Mouse (Mus musculus): Measurements from ENCODE around the gene Actr1b. TPM values are rescaled to one million over a fixed set of nuclear protein-coding genes. Genes with fewer than 3 reads are reported as not detected.
"Not testable (repeated sequence)": the region's sequence is repeated elsewhere in the genome, so short reads cannot be mapped to it uniquely, and the experiment has no call there.

Gene Actr1b
- polyA plus RNA-seq, 1 experiment from 2014 or later, result 91.3 TPM

DNA sequence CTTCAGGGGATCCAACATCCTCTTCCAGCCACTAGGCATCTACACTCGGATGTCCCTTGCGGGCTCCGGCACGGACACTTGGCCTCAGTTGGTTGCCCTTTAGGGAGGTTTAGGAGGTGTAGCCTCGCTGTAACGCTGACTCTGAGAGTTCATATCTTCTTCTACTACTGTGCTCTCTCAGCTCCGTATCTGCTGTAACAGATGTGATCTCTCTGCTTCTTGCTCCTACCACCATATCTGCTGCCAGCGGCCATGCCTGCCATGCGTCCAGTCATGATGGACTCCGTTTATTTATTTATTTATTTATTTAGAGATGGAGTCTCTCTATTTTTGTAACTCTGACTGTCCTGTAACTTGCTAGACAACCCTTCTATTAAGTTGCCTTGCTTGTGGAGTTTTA, 43.0 kb downstream of the Actr1b start:
- no peak overlapping the region for H3K4me3 ChIP-seq (ENCODE audit: low read depth, low read length)
- no peaks in the 10 kb centered on the region for H3K27me3 ChIP-seq (ENCODE audit: control insufficient read depth, insufficient read depth, low read length)
- H3K27ac ChIP-seq (ENCODE audit: low read length), result no peak overlapping the region
- H3K9me3 ChIP-seq (ENCODE audit: control insufficient read depth, low read depth, low read length), result no peaks in the 10 kb centered on the region
- H3K36me3 ChIP-seq (ENCODE audit: control insufficient read depth, insufficient read depth, low read length), result no peaks in the 10 kb centered on the region
- no peak overlapping the region for H3K9ac ChIP-seq (replicated peaks; ENCODE audit: low read depth, low read length)
- H3K4me2 ChIP-seq (replicated peaks; ENCODE audit: low read depth, low read length), result no peak overlapping the region
- no peaks in the 10 kb centered on the region for H3K4me1 ChIP-seq (ENCODE audit: control insufficient read depth, insufficient read depth, low read length)
- ATAC-seq (ENCODE audit: insufficient number of reproducible peaks, insufficient read depth, low FRiP score, low read depth), result no peak
- WGBS, result 90% methylated on average over 10 of the region's 10 CpGs

DNA sequence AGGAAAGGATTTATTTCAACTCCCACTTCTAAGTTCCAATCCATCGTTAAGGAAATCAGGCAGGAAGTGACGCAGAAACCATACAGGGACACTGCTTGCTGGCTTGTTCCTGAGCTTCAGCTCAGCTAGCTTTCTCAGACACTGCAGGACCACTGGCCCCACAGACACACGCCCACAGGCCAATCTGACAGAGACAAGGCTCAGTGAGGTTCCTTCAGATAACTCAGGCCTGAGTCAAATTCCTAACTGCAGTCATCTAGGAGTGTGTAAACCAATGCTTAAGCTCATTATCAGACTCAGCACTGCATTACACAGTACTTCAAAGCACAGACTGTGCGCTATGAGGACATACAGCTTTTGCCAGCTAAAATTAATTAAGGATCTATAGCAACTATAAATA, 44.0 kb downstream of the Actr1b start:
- Histone ChIP-seq H3K27me3 (ENCODE audit: control insufficient read depth, insufficient read depth, low read length) (no peaks in the 10 kb centered on the region), H3K27ac (ENCODE audit: low read length) (no peak overlapping the region), H3K4me1 (ENCODE audit: control insufficient read depth, insufficient read depth, low read length) (0 out of 2 replicates have a peak, but pooled peaks cover 2% of the 10 kb centered on the region), H3K9ac (replicated peaks; ENCODE audit: low read depth, low read length) (no peak overlapping the region), H3K4me3 (ENCODE audit: low read depth, low read length) (no peak overlapping the region), H3K4me2 (replicated peaks; ENCODE audit: low read depth, low read length) (no peak overlapping the region), H3K9me3 (ENCODE audit: control insufficient read depth, low read depth, low read length) (no peaks in the 10 kb centered on the region), H3K36me3 (ENCODE audit: control insufficient read depth, insufficient read depth, low read length) (no peaks in the 10 kb centered on the region)
- ATAC-seq (ENCODE audit: insufficient number of reproducible peaks, insufficient read depth, low FRiP score, low read depth), result no peak
- WGBS, result 71% methylated on average over 4 of the region's 4 CpGs

DNA sequence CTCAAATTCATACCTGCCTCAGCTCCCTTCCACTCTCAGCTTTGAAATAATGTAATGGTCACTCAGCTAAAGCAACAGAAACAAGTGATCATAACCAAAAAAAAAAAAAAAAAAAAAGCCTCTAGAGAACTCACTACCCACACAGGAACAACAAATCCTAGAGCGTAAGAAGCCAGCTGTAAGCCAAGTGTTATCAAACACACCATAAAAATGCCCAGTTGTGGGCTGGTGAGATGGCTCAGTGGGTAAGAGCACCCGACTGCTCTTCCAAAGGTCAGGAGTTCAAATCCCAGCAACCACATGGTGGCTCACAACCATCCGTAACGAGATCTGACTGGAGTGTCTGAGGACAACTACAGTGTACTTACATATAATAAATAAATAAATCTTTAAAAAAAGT, 46.2 kb downstream of the Actr1b start:
- H3K9ac ChIP-seq (replicated peaks; ENCODE audit: low read depth, low read length); ATAC-seq (ENCODE audit: insufficient number of reproducible peaks, insufficient read depth, low FRiP score, low read depth); H3K4me2 ChIP-seq (replicated peaks; ENCODE audit: low read depth, low read length); H3K9me3 ChIP-seq (ENCODE audit: control insufficient read depth, low read depth, low read length); H3K27ac ChIP-seq (ENCODE audit: low read length); H3K36me3 ChIP-seq (ENCODE audit: control insufficient read depth, insufficient read depth, low read length); H3K4me1 ChIP-seq (ENCODE audit: control insufficient read depth, insufficient read depth, low read length); H3K27me3 ChIP-seq (ENCODE audit: control insufficient read depth, insufficient read depth, low read length); H3K4me3 ChIP-seq (ENCODE audit: low read depth, low read length): not testable (repeated sequence)
- 67% methylated on average over 4 of the region's 4 CpGs for WGBS

DNA sequence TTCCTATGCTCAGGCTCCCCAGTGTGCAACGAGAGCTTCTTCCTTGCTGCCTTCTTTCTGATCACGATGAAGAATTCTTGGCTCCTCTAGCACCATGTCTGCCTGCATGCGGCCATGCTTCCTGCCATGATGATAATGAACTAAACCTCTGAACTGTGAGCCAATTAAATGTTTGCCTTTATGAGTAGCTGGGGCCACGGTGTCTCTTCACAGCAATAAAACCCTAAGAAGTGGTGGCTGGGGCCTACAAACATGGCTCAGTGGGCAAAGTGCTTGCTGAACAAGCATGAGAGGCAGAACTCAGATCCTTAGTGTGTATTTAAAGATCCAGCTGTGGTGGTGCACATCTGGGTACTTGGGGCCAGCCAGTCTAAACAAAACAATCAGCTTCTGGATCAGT, 48.3 kb downstream of the Actr1b start:
- H3K27ac ChIP-seq (ENCODE audit: low read length), result peak overlapping the region; percentile 63
- H3K4me1 ChIP-seq (ENCODE audit: control insufficient read depth, insufficient read depth, low read length), result 0 out of 2 replicates have a peak, but pooled peaks cover 5% of the 10 kb centered on the region
- WGBS, result 69% methylated on average over 4 of the region's 4 CpGs
- H3K36me3 ChIP-seq (ENCODE audit: control insufficient read depth, insufficient read depth, low read length), result no peaks in the 10 kb centered on the region
- H3K9me3 ChIP-seq (ENCODE audit: control insufficient read depth, low read depth, low read length), result no peaks in the 10 kb centered on the region
- H3K27me3 ChIP-seq (ENCODE audit: control insufficient read depth, insufficient read depth, low read length), result no peaks in the 10 kb centered on the region
- ATAC-seq (ENCODE audit: insufficient number of reproducible peaks, insufficient read depth, low FRiP score, low read depth), result no peak
- H3K4me2 ChIP-seq (replicated peaks; ENCODE audit: low read depth, low read length), result no peak overlapping the region
- H3K9ac ChIP-seq (replicated peaks; ENCODE audit: low read depth, low read length), result no peak overlapping the region
- no peak overlapping the region for H3K4me3 ChIP-seq (ENCODE audit: low read depth, low read length)

DNA sequence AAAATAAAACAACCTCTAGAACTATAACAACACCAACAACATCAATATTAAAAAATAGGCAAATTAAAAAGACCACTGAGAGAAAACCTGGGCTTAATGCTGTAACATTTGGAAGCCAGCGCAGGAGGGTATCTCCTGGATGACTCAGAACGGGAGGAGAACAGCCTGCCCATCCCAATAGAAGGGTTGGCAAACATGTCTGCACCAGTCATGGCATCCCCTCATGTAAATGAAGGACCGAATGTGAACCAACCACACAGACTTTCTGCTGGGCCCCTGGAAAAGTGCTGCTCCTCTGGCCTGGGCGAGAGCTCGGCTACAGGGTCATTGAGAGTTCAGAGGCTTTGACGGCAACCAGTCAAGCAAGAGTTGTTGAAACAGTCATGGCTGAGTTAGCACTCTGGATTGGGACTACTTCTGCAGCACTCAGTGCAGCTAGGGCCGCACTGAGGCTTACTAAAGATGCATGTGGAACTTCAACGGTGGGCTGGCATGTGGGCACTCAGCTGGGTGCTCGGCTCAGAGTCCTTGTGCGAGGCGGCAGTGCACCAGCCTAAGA, 49.0 kb downstream of the Actr1b start:
- no peaks in the 10 kb centered on the region for H3K9me3 ChIP-seq (ENCODE audit: control insufficient read depth, low read depth, low read length)
- no peaks in the 10 kb centered on the region for H3K36me3 ChIP-seq (ENCODE audit: control insufficient read depth, insufficient read depth, low read length)
- H3K4me1 ChIP-seq (ENCODE audit: control insufficient read depth, insufficient read depth, low read length), result 0 out of 2 replicates have a peak, but pooled peaks cover 5% of the 10 kb centered on the region
- H3K9ac ChIP-seq (replicated peaks; ENCODE audit: low read depth, low read length), result no peak overlapping the region
- no peak overlapping the region for H3K4me3 ChIP-seq (ENCODE audit: low read depth, low read length)
- no peak overlapping the region for H3K4me2 ChIP-seq (replicated peaks; ENCODE audit: low read depth, low read length)
- H3K27ac ChIP-seq (ENCODE audit: low read length), result peak overlapping the region; percentile 63
- 63% methylated on average over 11 of the region's 11 CpGs for WGBS
- ATAC-seq (ENCODE audit: insufficient number of reproducible peaks, insufficient read depth, low FRiP score, low read depth), result peak; percentile 51; the same call in 1 of the 2 replicates
- H3K27me3 ChIP-seq (ENCODE audit: control insufficient read depth, insufficient read depth, low read length), result no peaks in the 10 kb centered on the region

DNA sequence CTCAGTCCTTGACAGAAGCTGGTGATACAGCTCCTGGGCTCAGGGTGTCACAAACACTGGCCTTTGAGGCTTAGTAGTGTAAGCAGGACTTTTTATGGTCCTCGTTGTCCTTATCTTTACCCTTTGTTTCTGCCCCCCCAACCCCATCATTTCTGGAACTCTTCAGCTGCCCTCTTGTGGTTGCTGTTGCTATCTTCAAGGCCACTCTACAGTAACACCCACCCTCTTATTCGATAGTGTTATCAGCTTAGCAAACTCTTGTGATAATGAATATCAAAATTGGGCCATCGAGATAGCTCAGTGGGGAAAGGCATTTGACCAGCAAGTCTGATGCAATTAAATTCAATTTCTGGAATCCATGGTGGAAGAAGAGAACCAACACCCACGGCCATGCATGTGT, 49.8 kb downstream of the Actr1b start:
- WGBS, result 58% methylated on average over 4 of the region's 4 CpGs
- 0 out of 2 replicates have a peak, but pooled peaks cover 5% of the 10 kb centered on the region for H3K4me1 ChIP-seq (ENCODE audit: control insufficient read depth, insufficient read depth, low read length)
- no peaks in the 10 kb centered on the region for H3K9me3 ChIP-seq (ENCODE audit: control insufficient read depth, low read depth, low read length)
- no peak overlapping the region for H3K4me3 ChIP-seq (ENCODE audit: low read depth, low read length)
- H3K27me3 ChIP-seq (ENCODE audit: control insufficient read depth, insufficient read depth, low read length), result no peaks in the 10 kb centered on the region
- H3K36me3 ChIP-seq (ENCODE audit: control insufficient read depth, insufficient read depth, low read length), result no peaks in the 10 kb centered on the region
- 0 out of 2 replicates have a peak overlapping the region, but pooled peaks have one; percentile 10 for H3K27ac ChIP-seq (ENCODE audit: low read length)
- no peak for ATAC-seq (ENCODE audit: insufficient number of reproducible peaks, insufficient read depth, low FRiP score, low read depth)
- no peak overlapping the region for H3K9ac ChIP-seq (replicated peaks; ENCODE audit: low read depth, low read length)
- no peak overlapping the region for H3K4me2 ChIP-seq (replicated peaks; ENCODE audit: low read depth, low read length)

DNA sequence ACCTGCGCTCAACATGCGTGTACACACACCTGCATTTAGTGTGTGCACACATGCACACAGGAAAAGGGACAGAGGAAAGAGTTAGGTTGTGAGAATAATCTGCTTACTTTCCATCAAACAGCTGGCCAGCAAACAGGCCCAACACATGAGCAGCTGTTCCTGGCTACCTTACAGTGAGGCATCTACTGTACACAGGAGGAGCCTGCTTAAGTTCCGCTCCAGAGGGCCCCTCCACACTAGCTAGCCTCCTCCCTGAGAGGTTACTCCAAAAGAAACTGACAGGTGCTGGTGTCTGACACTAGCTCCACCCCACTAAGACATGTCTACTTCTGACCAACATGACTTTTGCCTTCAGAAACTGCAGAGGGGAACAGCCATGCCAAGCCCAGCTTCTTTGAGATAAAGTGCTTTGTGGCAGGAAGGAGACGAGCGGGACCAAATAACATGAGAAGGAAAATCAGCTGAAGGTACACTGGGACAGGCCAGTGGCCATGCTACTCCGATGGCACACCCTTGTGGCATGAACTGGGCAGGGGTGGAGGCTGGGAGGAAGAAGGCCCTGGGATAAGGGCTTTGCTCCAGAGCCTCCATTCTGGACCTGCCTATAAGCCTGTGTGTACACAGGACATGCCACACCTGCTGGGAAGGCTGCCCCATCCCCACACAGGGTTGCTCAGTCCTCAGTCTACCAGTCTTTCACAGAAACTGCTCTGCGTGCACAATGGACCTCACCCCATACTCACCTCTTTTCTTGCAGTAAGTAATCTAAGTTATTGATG, 55.4 kb downstream of the Actr1b start:
- no peak overlapping the region for H3K4me2 ChIP-seq (replicated peaks; ENCODE audit: low read depth, low read length)
- no peaks in the 10 kb centered on the region for H3K4me1 ChIP-seq (ENCODE audit: control insufficient read depth, insufficient read depth, low read length)
- H3K27ac ChIP-seq (ENCODE audit: low read length), result no peak overlapping the region
- no peak overlapping the region for H3K9ac ChIP-seq (replicated peaks; ENCODE audit: low read depth, low read length)
- H3K36me3 ChIP-seq (ENCODE audit: control insufficient read depth, insufficient read depth, low read length), result no peaks in the 10 kb centered on the region
- ATAC-seq (ENCODE audit: insufficient number of reproducible peaks, insufficient read depth, low FRiP score, low read depth), result peak; percentile 40; the same call in 1 of the 2 replicates
- H3K27me3 ChIP-seq (ENCODE audit: control insufficient read depth, insufficient read depth, low read length), result no peaks in the 10 kb centered on the region
- no peaks in the 10 kb centered on the region for H3K9me3 ChIP-seq (ENCODE audit: control insufficient read depth, low read depth, low read length)
- WGBS, result 71% methylated on average over 7 of the region's 7 CpGs
- no peak overlapping the region for H3K4me3 ChIP-seq (ENCODE audit: low read depth, low read length)

DNA sequence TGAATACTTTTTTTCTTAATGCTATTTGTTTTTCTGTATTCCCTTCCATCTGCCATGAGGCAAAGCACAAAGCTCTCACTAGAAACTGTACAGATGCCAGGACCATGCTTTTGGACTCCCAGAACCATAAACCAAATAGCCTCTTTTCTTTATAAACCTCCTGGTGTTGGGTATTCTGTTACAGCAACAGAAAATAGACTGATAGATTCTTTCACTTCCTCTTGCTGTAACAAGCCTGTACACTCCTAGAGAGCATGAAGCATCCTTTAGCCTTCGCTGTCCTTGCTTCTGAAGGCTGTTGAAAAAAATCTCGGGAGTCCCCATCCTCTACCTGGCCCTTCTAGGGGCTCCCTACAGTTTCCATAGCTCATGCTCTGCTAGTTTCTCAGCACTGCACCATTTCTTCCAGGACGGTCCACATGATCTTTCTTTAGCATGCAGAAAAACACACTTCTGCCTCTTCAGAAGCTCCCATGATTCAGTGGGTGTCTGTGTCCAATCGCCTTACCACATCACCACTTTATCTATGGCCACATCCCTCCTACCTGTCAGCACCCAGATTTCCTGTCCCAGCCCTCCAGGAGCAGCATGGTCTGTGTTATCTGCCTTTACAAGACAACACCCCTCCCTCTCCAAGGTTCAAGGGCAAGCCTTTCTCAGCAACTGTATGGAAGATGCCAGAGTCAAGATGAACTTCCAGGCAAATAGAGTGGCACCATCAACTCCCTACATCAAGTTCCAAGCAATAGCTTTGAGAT, 56.4 kb downstream of the Actr1b start:
- WGBS, result 74% methylated on average over 4 of the region's 4 CpGs
- H3K9ac ChIP-seq (replicated peaks; ENCODE audit: low read depth, low read length), result no peak overlapping the region
- no peaks in the 10 kb centered on the region for H3K4me1 ChIP-seq (ENCODE audit: control insufficient read depth, insufficient read depth, low read length)
- no peaks in the 10 kb centered on the region for H3K27me3 ChIP-seq (ENCODE audit: control insufficient read depth, insufficient read depth, low read length)
- no peaks in the 10 kb centered on the region for H3K36me3 ChIP-seq (ENCODE audit: control insufficient read depth, insufficient read depth, low read length)
- H3K9me3 ChIP-seq (ENCODE audit: control insufficient read depth, low read depth, low read length), result no peaks in the 10 kb centered on the region
- no peak overlapping the region for H3K4me3 ChIP-seq (ENCODE audit: low read depth, low read length)
- H3K27ac ChIP-seq (ENCODE audit: low read length), result no peak overlapping the region
- ATAC-seq (ENCODE audit: insufficient number of reproducible peaks, insufficient read depth, low FRiP score, low read depth), result no peak
- H3K4me2 ChIP-seq (replicated peaks; ENCODE audit: low read depth, low read length), result no peak overlapping the region
